Mouse (Mus musculus): ENCODE measurements around the gene Galm.

DNA sequence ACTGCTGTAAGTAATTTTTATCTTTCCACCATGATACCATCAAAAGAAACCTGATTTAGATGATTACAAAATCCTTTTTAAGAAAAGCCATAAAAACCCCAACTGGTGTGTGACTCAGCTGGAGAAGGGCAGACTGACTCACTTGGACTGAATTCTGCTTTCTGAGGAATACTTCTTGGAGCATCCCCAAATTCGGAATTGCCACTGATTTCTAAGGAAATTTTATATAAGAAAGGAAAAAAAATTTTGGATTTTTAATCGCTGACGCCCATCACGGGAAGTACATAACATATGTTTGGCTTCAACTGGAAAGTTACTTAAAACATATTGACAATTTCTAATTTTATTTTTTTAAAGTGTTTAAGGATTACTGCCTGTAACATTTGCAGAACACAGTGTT is 48.5 kb upstream of the Galm start:
- TF ChIP-seq FOSL1 (IDR thresholded peaks at IDR 0.05; ENCODE audit: insufficient read depth, low read length, poor library complexity, severe bottlenecking) (peak; percentile 50), CTCF (IDR thresholded peaks at IDR 0.05; ENCODE audit: control insufficient read depth, insufficient read depth, insufficient read length) (no peak)
